Comparison of ENCODE assay signal across 10 mouse cellular contexts in the genomic region with DNA sequence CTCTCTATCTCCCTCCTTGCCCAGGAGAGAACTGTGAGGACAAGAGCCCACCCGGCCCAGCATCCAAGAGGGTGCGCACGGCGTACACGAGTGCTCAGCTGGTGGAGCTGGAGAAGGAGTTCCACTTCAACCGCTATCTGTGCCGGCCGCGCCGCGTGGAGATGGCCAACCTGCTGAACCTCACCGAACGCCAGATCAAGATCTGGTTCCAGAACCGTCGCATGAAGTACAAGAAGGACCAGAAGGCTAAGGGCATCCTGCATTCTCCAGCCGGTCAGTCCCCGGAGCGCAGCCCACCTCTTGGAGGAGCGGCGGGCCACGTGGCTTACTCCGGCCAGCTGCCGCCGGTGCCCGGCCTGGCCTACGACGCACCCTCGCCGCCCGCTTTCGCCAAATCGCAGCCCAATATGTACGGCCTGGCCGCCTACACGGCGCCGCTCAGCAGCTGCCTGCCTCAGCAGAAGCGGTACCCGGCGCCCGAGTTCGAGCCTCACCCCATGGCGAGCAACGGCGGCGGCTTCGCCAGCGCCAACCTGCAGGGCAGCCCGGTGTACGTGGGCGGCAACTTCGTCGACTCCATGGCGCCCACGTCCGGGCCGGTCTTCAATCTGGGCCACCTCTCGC. TPM values are rescaled to one million over a fixed set of nuclear protein-coding genes. Genes with fewer than 3 reads are reported as not detected.
DNase-seq lines count a peak whose midpoint lies in the region; ATAC-seq and TF ChIP-seq lines count a peak whose summit lies in the region.
"Had no signal": no experiment of that assay in that cellular context is flagged by ENCODE, and none has a peak within 500 bp of the region (broad histone marks: within the 10 kb centered on the region; RNA-seq: fewer than 3 reads in every experiment).

No protein-coding gene starts in this region.

- WGBS in liver, embryonic 12.5 days (ENCODE audit: insufficient replicate concordance) = 2% methylated on average over 58 of the region's 58 CpGs
- 4% methylated on average over 58 of the region's 58 CpGs for WGBS in liver, postnatal 0 days (ENCODE audit: insufficient replicate concordance)
- 1% methylated on average over 55 of the region's 58 CpGs for WGBS in hindbrain, embryonic 16.5 days
- under 1% methylated on average over 58 of the region's 58 CpGs for WGBS in neural tube, embryonic 14.5 days

- H3K27me3 ChIP-seq in liver, embryonic 12.5 days (replicated peaks) = peaks cover 97% of the 10 kb centered on the region
- H3K27me3 ChIP-seq in liver, postnatal 0 days (ENCODE audit: insufficient read depth, low read length) = peaks cover 97% of the 10 kb centered on the region
- H3K27me3 ChIP-seq in hindbrain, embryonic 16.5 days (replicated peaks; ENCODE audit: control insufficient read depth, insufficient read depth, low read length) = peaks cover 44% of the 10 kb centered on the region
- H3K27me3 ChIP-seq in neural tube, embryonic 14.5 days (ENCODE audit: control insufficient read depth, insufficient read depth, low read length) = no peaks in the 10 kb centered on the region

- no peaks in the 10 kb centered on the region for H3K36me3 ChIP-seq in liver, embryonic 12.5 days
- no peaks in the 10 kb centered on the region for H3K36me3 ChIP-seq in liver, postnatal 0 days (replicated peaks; ENCODE audit: insufficient read depth, low read length)
- no peaks in the 10 kb centered on the region for H3K36me3 ChIP-seq in hindbrain, embryonic 16.5 days (ENCODE audit: control insufficient read depth, insufficient read depth, low read length)
- peaks cover 14% of the 10 kb centered on the region for H3K36me3 ChIP-seq in neural tube, embryonic 14.5 days (ENCODE audit: control insufficient read depth, insufficient read depth, low read length)

- 0 out of 2 replicates have a peak, but pooled peaks cover 12% of the 10 kb centered on the region for H3K4me1 ChIP-seq in liver, embryonic 12.5 days
- peaks cover 2% of the 10 kb centered on the region; the same call in 1 of the 2 replicates for H3K4me1 ChIP-seq in liver, postnatal 0 days (ENCODE audit: insufficient read depth)
- peaks cover 2% of the 10 kb centered on the region; the same call in 1 of the 2 replicates for H3K4me1 ChIP-seq in hindbrain, embryonic 16.5 days (ENCODE audit: control insufficient read depth, insufficient read depth, low read depth, low read length)
- H3K4me1 ChIP-seq in neural tube, embryonic 14.5 days (ENCODE audit: control insufficient read depth, insufficient read depth, low read length) = peaks cover 60% of the 10 kb centered on the region

- H3K27ac ChIP-seq in liver, embryonic 12.5 days = no peak overlapping the region
- no peak overlapping the region for H3K27ac ChIP-seq in liver, postnatal 0 days (ENCODE audit: low read depth)
- peak overlapping the region; percentile 79 for H3K27ac ChIP-seq in hindbrain, embryonic 16.5 days (ENCODE audit: low read depth, low read length)
- H3K27ac ChIP-seq in neural tube, embryonic 14.5 days (ENCODE audit: low read depth, low read length) = peak overlapping the region; percentile 91
- H3K27ac ChIP-seq: heart, adult 2 months had no signal

- no peak for TF ChIP-seq CTCF in liver, postnatal 0 days (IDR thresholded peaks at IDR 0.05; ENCODE audit: low read depth)

- no peak for ATAC-seq in liver, embryonic 12.5 days
- no peak for ATAC-seq in liver, postnatal 0 days
- ATAC-seq in hindbrain, embryonic 16.5 days = no peak
- ATAC-seq in neural tube, embryonic 14.5 days (ENCODE audit: low read depth) = 0 out of 2 replicates have a peak, but pooled peaks have one; percentile 1
- ATAC-seq in CD4-positive, CD25-positive, alpha-beta regulatory T cell, adult 4 months = no peak

- no peak for TF ChIP-seq EP300 in liver, postnatal 0 days (IDR thresholded peaks at IDR 0.05; ENCODE audit: low read depth)

- H3K9ac ChIP-seq in liver, embryonic 12.5 days = no peak overlapping the region
- H3K9ac ChIP-seq in liver, postnatal 0 days (replicated peaks) = no peak overlapping the region
- peak overlapping the region; percentile 45 for H3K9ac ChIP-seq in hindbrain, embryonic 16.5 days (ENCODE audit: low read depth, low read length)
- H3K9ac ChIP-seq in neural tube, embryonic 14.5 days (replicated peaks; ENCODE audit: low read depth, low read length) = peak overlapping the region; percentile 62

- H3K9me3 ChIP-seq in liver, embryonic 12.5 days (replicated peaks) = no peaks in the 10 kb centered on the region
- no peaks in the 10 kb centered on the region for H3K9me3 ChIP-seq in liver, postnatal 0 days (ENCODE audit: low read length)
- H3K9me3 ChIP-seq in hindbrain, embryonic 16.5 days (ENCODE audit: control insufficient read depth, low read length) = no peaks in the 10 kb centered on the region
- no peaks in the 10 kb centered on the region for H3K9me3 ChIP-seq in neural tube, embryonic 14.5 days (ENCODE audit: control insufficient read depth, low read length)

- peak overlapping the region; percentile 14; the same call in 1 of the 2 replicates for H3K4me2 ChIP-seq in liver, embryonic 12.5 days
- H3K4me2 ChIP-seq in liver, postnatal 0 days (ENCODE audit: low read depth, low read length) = no peak overlapping the region
- peak overlapping the region; percentile 50 for H3K4me2 ChIP-seq in hindbrain, embryonic 16.5 days (ENCODE audit: low read length)
- H3K4me2 ChIP-seq in neural tube, embryonic 14.5 days (ENCODE audit: low read depth, low read length) = peak overlapping the region; percentile 66

- H3K4me3 ChIP-seq in liver, embryonic 12.5 days = no peak overlapping the region
- no peak overlapping the region for H3K4me3 ChIP-seq in liver, postnatal 0 days (ENCODE audit: low read depth, low read length)
- H3K4me3 ChIP-seq in hindbrain, embryonic 16.5 days (ENCODE audit: low read length) = peak overlapping the region; percentile 29
- H3K4me3 ChIP-seq in neural tube, embryonic 14.5 days (ENCODE audit: low read depth, low read length) = peak overlapping the region; percentile 22
- H3K4me3 ChIP-seq: heart, adult 2 months had no signal

- DNase-seq in cerebellum, postnatal 10 days = peak; percentile 10 to 29
- DNase-seq in cerebellum, postnatal 25 days = no peak
- DNase-seq in liver, postnatal 0 days = no peak
- no peak for DNase-seq in cerebellum, adult 9-10 months
- DNase-seq: cerebellum, adult 2 months; heart, adult 2 months had no signal

RNA-seq across cellular contexts. Expression of a gene that starts 16.4 kb away (rescaled TPM):
- 0.07 TPM in 1 of 2 replicates, not detected in the other for polyA plus RNA-seq in liver, embryonic 12.5 days (2016; fragmentation: Nextera tagmentation; extraction: Ambion mirVana)
- polyA plus RNA-seq in liver, postnatal 0 days (2015; fragmentation: Nextera tagmentation; extraction: Ambion mirVana) = not detected in 2 replicates
- polyA plus RNA-seq in hindbrain, embryonic 16.5 days (2015; fragmentation: Nextera tagmentation; extraction: Ambion mirVana) = 1.1 and 1.3 TPM in 2 replicates
- 0.32 and 4.6 TPM in 2 replicates for polyA plus RNA-seq in neural tube, embryonic 14.5 days (2014; fragmentation: Nextera tagmentation; extraction: Ambion mirVana)
- not detected for polyA plus RNA-seq in CD4-positive, CD25-positive, alpha-beta regulatory T cell, adult 4 months (2017; shearing (Covaris generic))
- polyA plus RNA-seq: heart, adult 2 months had no signal

RNA-seq across cellular contexts. Expression of a gene that starts 19.9 kb away (rescaled TPM):
- not detected in 2 replicates for polyA plus RNA-seq in liver, embryonic 12.5 days (2016; fragmentation: Nextera tagmentation; extraction: Ambion mirVana)
- not detected in 2 replicates for polyA plus RNA-seq in liver, postnatal 0 days (2015; fragmentation: Nextera tagmentation; extraction: Ambion mirVana)
- 0.45 and 0.72 TPM in 2 replicates for polyA plus RNA-seq in hindbrain, embryonic 16.5 days (2015; fragmentation: Nextera tagmentation; extraction: Ambion mirVana)
- polyA plus RNA-seq in neural tube, embryonic 14.5 days (2014; fragmentation: Nextera tagmentation; extraction: Ambion mirVana) = 1.4 and 2.5 TPM in 2 replicates
- not detected for polyA plus RNA-seq in CD4-positive, CD25-positive, alpha-beta regulatory T cell, adult 4 months (2017; shearing (Covaris generic))

RNA-seq across cellular contexts. Expression of a gene that starts 34.7 kb away (rescaled TPM):
- not detected in 2 replicates for polyA plus RNA-seq in liver, embryonic 12.5 days (2016; fragmentation: Nextera tagmentation; extraction: Ambion mirVana)
- polyA plus RNA-seq in liver, postnatal 0 days (2015; fragmentation: Nextera tagmentation; extraction: Ambion mirVana) = not detected in 2 replicates
- polyA plus RNA-seq in hindbrain, embryonic 16.5 days (2015; fragmentation: Nextera tagmentation; extraction: Ambion mirVana) = 2.2 and 2.3 TPM in 2 replicates
- polyA plus RNA-seq in neural tube, embryonic 14.5 days (2014; fragmentation: Nextera tagmentation; extraction: Ambion mirVana) = 4.7 and 5.5 TPM in 2 replicates
- polyA plus RNA-seq in CD4-positive, CD25-positive, alpha-beta regulatory T cell, adult 4 months (2017; shearing (Covaris generic)) = not detected

RNA-seq across cellular contexts. Expression of a gene that starts 34.7 kb away (rescaled TPM):
- polyA plus RNA-seq in liver, embryonic 12.5 days (2016; fragmentation: Nextera tagmentation; extraction: Ambion mirVana) = 0.18 and 0.30 TPM in 2 replicates
- not detected in 2 replicates for polyA plus RNA-seq in liver, postnatal 0 days (2015; fragmentation: Nextera tagmentation; extraction: Ambion mirVana)
- polyA plus RNA-seq in hindbrain, embryonic 16.5 days (2015; fragmentation: Nextera tagmentation; extraction: Ambion mirVana) = 43.8 and 48.0 TPM in 2 replicates
- polyA plus RNA-seq in neural tube, embryonic 14.5 days (2014; fragmentation: Nextera tagmentation; extraction: Ambion mirVana) = 13.5 and 13.9 TPM in 2 replicates
- not detected for polyA plus RNA-seq in CD4-positive, CD25-positive, alpha-beta regulatory T cell, adult 4 months (2017; shearing (Covaris generic))

RNA-seq across cellular contexts. Expression of a gene that starts 42.0 kb away (rescaled TPM):
- 0.11 and 0.14 TPM in 2 replicates for polyA plus RNA-seq in liver, embryonic 12.5 days (2016; fragmentation: Nextera tagmentation; extraction: Ambion mirVana)
- polyA plus RNA-seq in liver, postnatal 0 days (2015; fragmentation: Nextera tagmentation; extraction: Ambion mirVana) = 0.04 TPM in 1 of 2 replicates, not detected in the other
- polyA plus RNA-seq in hindbrain, embryonic 16.5 days (2015; fragmentation: Nextera tagmentation; extraction: Ambion mirVana) = 0.66 and 1.1 TPM in 2 replicates
- 19.9 and 23.6 TPM in 2 replicates for polyA plus RNA-seq in neural tube, embryonic 14.5 days (2014; fragmentation: Nextera tagmentation; extraction: Ambion mirVana)
- not detected for polyA plus RNA-seq in CD4-positive, CD25-positive, alpha-beta regulatory T cell, adult 4 months (2017; shearing (Covaris generic))
- polyA plus RNA-seq: cerebellum, adult 2 months had no signal

Comparison
In these comparisons a context has a peak if more than half of its experiments do, and no peak if none do; other contexts are left out.
1. DNase-seq: peak in cerebellum, postnatal 10 days (2 of 2); none in cerebellum, postnatal 25 days (0 of 2), liver, postnatal 0 days (single experiment) and cerebellum, adult 9-10 months (single experiment).
2. H3K27ac ChIP-seq: peak in hindbrain, embryonic 16.5 days (single experiment) and neural tube, embryonic 14.5 days (single experiment); none in liver, embryonic 12.5 days (single experiment) and liver, postnatal 0 days (single experiment).
3. H3K4me3 ChIP-seq: peak in hindbrain, embryonic 16.5 days (single experiment) and neural tube, embryonic 14.5 days (single experiment); none in liver, embryonic 12.5 days (single experiment) and liver, postnatal 0 days (single experiment).
4. H3K9ac ChIP-seq: peak in hindbrain, embryonic 16.5 days (single experiment) and neural tube, embryonic 14.5 days (single experiment); none in liver, embryonic 12.5 days (single experiment) and liver, postnatal 0 days (single experiment).